Mouse (Mus musculus): ENCODE results near the gene Tmem210. TPM values are rescaled to one million over a fixed set of nuclear protein-coding genes. Genes with fewer than 3 reads are reported as not detected.

Tmem210 gene
- polyA plus RNA-seq, 1 experiment: not detected

- WGBS: 70% methylated on average over 2 of the region's 2 CpGs
- peaks cover 13% of the 10 kb centered on the region; the same call in 1 of the 2 replicates for H3K4me1 ChIP-seq (ENCODE audit: control insufficient read depth, insufficient read depth, insufficient read length, low read length)
These were observed 45.6 kb downstream of the Tmem210 start for GRCm38 (mm10) chr2:25333569-25333968.

GRCm38 (mm10) chr2:25338303-25338702, 50.4 kb downstream of the Tmem210 start:
- 19% methylated on average over 6 of the region's 6 CpGs for WGBS
- Histone ChIP-seq H3K4me1 (ENCODE audit: control insufficient read depth, insufficient read depth, insufficient read length, low read length) (peaks cover 8% of the 10 kb centered on the region; the same call in 1 of the 2 replicates), H3K4me3 (ENCODE audit: low read depth, low read length) (no peak overlapping the region), H3K27me3 (ENCODE audit: control insufficient read depth, insufficient read depth, low read length) (no peaks in the 10 kb centered on the region), H3K36me3 (ENCODE audit: control insufficient read depth, insufficient read depth, low read length) (peaks cover 65% of the 10 kb centered on the region), H3K27ac (ENCODE audit: insufficient read depth, low read depth, low read length) (peak overlapping the region; percentile 72)
- no peak for TF ChIP-seq CTCF (IDR thresholded peaks at IDR 0.05; ENCODE audit: extremely low read depth, insufficient read length, insufficient replicate concordance, low read depth, low read length)
- TF ChIP-seq POLR2A (IDR thresholded peaks at IDR 0.05; ENCODE audit: low read depth, low read length): no peak

More at GRCm38 (mm10) chr2:25333569-25333968, 45.6 kb downstream of the Tmem210 start:
- no peak overlapping the region for H3K27ac ChIP-seq (ENCODE audit: insufficient read depth, low read depth, low read length)
- H3K36me3 ChIP-seq (ENCODE audit: control insufficient read depth, insufficient read depth, low read length): peaks cover 30% of the 10 kb centered on the region
- TF ChIP-seq CTCF (IDR thresholded peaks at IDR 0.05; ENCODE audit: extremely low read depth, insufficient read length, insufficient replicate concordance, low read depth, low read length): no peak
- no peak for TF ChIP-seq POLR2A (IDR thresholded peaks at IDR 0.05; ENCODE audit: low read depth, low read length)
- no peak overlapping the region; the same call in 1 of the 2 replicates for H3K4me3 ChIP-seq (ENCODE audit: low read depth, low read length)
- H3K27me3 ChIP-seq (ENCODE audit: control insufficient read depth, insufficient read depth, low read length): no peaks in the 10 kb centered on the region

Other genes with a start within 250 kb of the Tmem210 start
- gene Nsmf, start 233.8 kb upstream of the Tmem210 start, polyA plus RNA-seq (2012; rRNA removed): 93.0 and 100 TPM in 2 replicates
- gene Entpd8, start 207.8 kb upstream of the Tmem210 start, polyA plus RNA-seq (2012; rRNA removed): 149 and 281 TPM in 2 replicates
- 14.1 and 15.5 TPM in 2 replicates for gene Noxa1, start 193.0 kb upstream of the Tmem210 start, polyA plus RNA-seq (2012; rRNA removed)
- 24.4 and 39.0 TPM in 2 replicates for gene Nrarp, start 107.4 kb upstream of the Tmem210 start, polyA plus RNA-seq (2012; rRNA removed)
- gene Tor4a, start 91.3 kb upstream of the Tmem210 start, polyA plus RNA-seq (2012; rRNA removed): 37.3 and 49.3 TPM in 2 replicates
- gene Nelfb, start 76.7 kb upstream of the Tmem210 start, polyA plus RNA-seq (2012; rRNA removed): 21.8 and 37.2 TPM in 2 replicates
- gene Stpg3, start 73.5 kb upstream of the Tmem210 start, polyA plus RNA-seq (2012; rRNA removed): not detected in 2 replicates
- gene Fam166a, start 69.4 kb upstream of the Tmem210 start, polyA plus RNA-seq (2012; rRNA removed): 0.10 TPM in 1 of 2 replicates, not detected in the other
- 481 and 881 TPM in 2 replicates for gene Tubb4b, start 63.4 kb upstream of the Tmem210 start, polyA plus RNA-seq (2012; rRNA removed)
- 0.05 and 5.6 TPM in 2 replicates for gene Slc34a3, start 53.8 kb upstream of the Tmem210 start, polyA plus RNA-seq (2012; rRNA removed)
- 0.10 TPM in 1 of 2 replicates, not detected in the other for gene Rnf224, start 51.4 kb upstream of the Tmem210 start, polyA plus RNA-seq (2012; rRNA removed)
- 7.3 and 145 TPM in 2 replicates for gene Rnf208, start 45.9 kb upstream of the Tmem210 start, polyA plus RNA-seq (2012; rRNA removed)
- gene Cysrt1, start 45.7 kb upstream of the Tmem210 start, polyA plus RNA-seq (2012; rRNA removed): 1.7 and 10.7 TPM in 2 replicates
- gene AL732309.1, start 41.3 kb upstream of the Tmem210 start, polyA plus RNA-seq (2012; rRNA removed): 15.3 and 45.8 TPM in 2 replicates
- gene Tmem203, start 32.7 kb upstream of the Tmem210 start, polyA plus RNA-seq (2012; rRNA removed): 29.8 and 51.5 TPM in 2 replicates
- 183 and 436 TPM in 2 replicates for gene Tprn, start 25.5 kb upstream of the Tmem210 start, polyA plus RNA-seq (2012; rRNA removed)
- gene Ssna1, start 15.7 kb upstream of the Tmem210 start, polyA plus RNA-seq (2012; rRNA removed): 40.7 and 55.9 TPM in 2 replicates
- gene Anapc2, start 15.7 kb upstream of the Tmem210 start, polyA plus RNA-seq (2012; rRNA removed): 31.0 and 71.6 TPM in 2 replicates
- gene Lrrc26, start 1.8 kb downstream of the Tmem210 start, polyA plus RNA-seq (2012; rRNA removed): 49.7 and 138 TPM in 2 replicates
- gene Grin1, start 31.0 kb downstream of the Tmem210 start, polyA plus RNA-seq (2012; rRNA removed): 0.34 and 0.63 TPM in 2 replicates
- gene Man1b1, start 44.2 kb downstream of the Tmem210 start, polyA plus RNA-seq (2012; rRNA removed): 11.1 and 20.5 TPM in 2 replicates
- 12.5 and 24.4 TPM in 2 replicates for gene Dpp7, start 68.2 kb downstream of the Tmem210 start, polyA plus RNA-seq (2012; rRNA removed)
- 130 and 360 TPM in 2 replicates for gene Uap1l1, start 77.5 kb downstream of the Tmem210 start, polyA plus RNA-seq (2012; rRNA removed)
- 15.4 and 28.8 TPM in 2 replicates for gene Sapcd2, start 84.2 kb downstream of the Tmem210 start, polyA plus RNA-seq (2012; rRNA removed)
- gene Entpd2, start 107.7 kb downstream of the Tmem210 start, polyA plus RNA-seq (2012; rRNA removed): 25.8 and 50.7 TPM in 2 replicates
- 103 and 117 TPM in 2 replicates for gene Npdc1, start 111.2 kb downstream of the Tmem210 start, polyA plus RNA-seq (2012; rRNA removed)
- 0.68 and 0.76 TPM in 2 replicates for gene Fut7, start 135.1 kb downstream of the Tmem210 start, polyA plus RNA-seq (2012; rRNA removed)
- 15.0 and 18.5 TPM in 2 replicates for gene Abca2, start 140.6 kb downstream of the Tmem210 start, polyA plus RNA-seq (2012; rRNA removed)
- gene Clic3, start 168.7 kb downstream of the Tmem210 start, polyA plus RNA-seq (2012; rRNA removed): 0.38 and 12.0 TPM in 2 replicates
- gene Paxx, start 172.9 kb downstream of the Tmem210 start, polyA plus RNA-seq (2012; rRNA removed): 48.6 and 62.7 TPM in 2 replicates
- gene Ptgds, start 181.9 kb downstream of the Tmem210 start, polyA plus RNA-seq (2012; rRNA removed): 0.28 and 0.39 TPM in 2 replicates
- not detected in 2 replicates for gene Lcn12, start 205.8 kb downstream of the Tmem210 start, polyA plus RNA-seq (2012; rRNA removed)
- 32.0 and 34.0 TPM in 2 replicates for gene Fbxw5, start 212.6 kb downstream of the Tmem210 start, polyA plus RNA-seq (2012; rRNA removed)
- gene C8g, start 213.6 kb downstream of the Tmem210 start, polyA plus RNA-seq (2012; rRNA removed): 2.1 and 2.2 TPM in 2 replicates